20 mouse cellular contexts compared by ENCODE assay signal in genomic region chr14:102505696-102506321, GRCm38 (mm10).
DNase-seq lines count a peak whose midpoint lies in the region; ATAC-seq and TF ChIP-seq lines count a peak whose summit lies in the region.
"Had no signal": no experiment of that assay in that cellular context is flagged by ENCODE, and none has a peak within 500 bp of the region (broad histone marks: within the 10 kb centered on the region; RNA-seq: fewer than 3 reads in every experiment).

No protein-coding gene starts in this region.

- H3K27me3 ChIP-seq in lung, embryonic 14.5 days (ENCODE audit: insufficient read depth, low read length): no peaks in the 10 kb centered on the region
- H3K27me3 ChIP-seq in embryonic facial prominence, embryonic 15.5 days: no peaks in the 10 kb centered on the region
- H3K27me3 ChIP-seq in myocyte (ENCODE audit: control insufficient read depth, insufficient read depth, insufficient read length): no peaks in the 10 kb centered on the region

- H3K79me2 ChIP-seq in myocyte (ENCODE audit: control insufficient read depth, insufficient read depth): no peaks in the 10 kb centered on the region

- H3K36me3 ChIP-seq in lung, embryonic 14.5 days (ENCODE audit: insufficient read depth): no peaks in the 10 kb centered on the region
- no peaks in the 10 kb centered on the region for H3K36me3 ChIP-seq in embryonic facial prominence, embryonic 15.5 days
- H3K36me3 ChIP-seq in myocyte (ENCODE audit: control insufficient read depth, insufficient read depth): no peaks in the 10 kb centered on the region

- peak; percentile 10 for DNase-seq in heart, adult 8-10 months (ENCODE audit: low spot score)
- DNase-seq in heart, postnatal 36 days: no peak
- peak; percentile 58 for DNase-seq in lung, embryonic 14.5 days
- no peak for DNase-seq in lung, adult 18-20 months
- DNase-seq in urinary bladder, postnatal 10 days (ENCODE audit: low spot score): no peak
- DNase-seq in cerebellum, adult 11 months: no peak
- DNase-seq: adrenal gland, postnatal 10 days; cerebellum, postnatal 10 days; kidney, adult 11 months; layer of hippocampus, postnatal 36 days; liver, postnatal 0 days; lung, postnatal 4 days; retina, postnatal 1 day had no signal

- intact Hi-C loops in heart, postnatal 36 days (cut with DNase I): no loop called here

- WGBS in lung, embryonic 14.5 days: 64% methylated on average over 3 of the region's 3 CpGs
- 32% methylated on average over 3 of the region's 3 CpGs for WGBS in embryonic facial prominence, embryonic 15.5 days

- H3K4me3 ChIP-seq in lung, embryonic 14.5 days (ENCODE audit: low read depth, low read length): no peak overlapping the region
- H3K4me3 ChIP-seq in embryonic facial prominence, embryonic 15.5 days (replicated peaks): no peak overlapping the region
- H3K4me3 ChIP-seq in myocyte: no peak overlapping the region
- H3K4me3 ChIP-seq: erythroblast, embryonic 14.5 days; heart, adult 2 months had no signal

- TF ChIP-seq CTCF in lung, embryonic 14.5 days (IDR thresholded peaks at IDR 0.05; ENCODE audit: low read depth): no peak

- H3K4me1 ChIP-seq in lung, embryonic 14.5 days (ENCODE audit: insufficient read depth): no peaks in the 10 kb centered on the region
- no peaks in the 10 kb centered on the region for H3K4me1 ChIP-seq in embryonic facial prominence, embryonic 15.5 days

- no peak for TF ChIP-seq POLR2A in myocyte (IDR thresholded peaks at IDR 0.05; ENCODE audit: insufficient read length, low read depth)

- ATAC-seq in lung, embryonic 14.5 days (ENCODE audit: insufficient read depth): 0 out of 2 replicates have a peak, but pooled peaks have one; percentile 47
- ATAC-seq in embryonic facial prominence, embryonic 15.5 days (ENCODE audit: insufficient number of reproducible peaks, low FRiP score, low TSS enrichment, low read depth): peak; percentile 78
- ATAC-seq: forebrain, embryonic 14.5 days; liver, postnatal 0 days; midbrain, embryonic 16.5 days had no signal

- H3ac ChIP-seq in myocyte (ENCODE audit: control insufficient read depth, insufficient read length): no peak overlapping the region

- no peaks in the 10 kb centered on the region for H3K9me3 ChIP-seq in lung, embryonic 14.5 days (ENCODE audit: low read depth, low read length)
- H3K9me3 ChIP-seq in embryonic facial prominence, embryonic 15.5 days (replicated peaks): no peaks in the 10 kb centered on the region

- no peak overlapping the region for H3K9ac ChIP-seq in lung, embryonic 14.5 days
- no peak overlapping the region for H3K9ac ChIP-seq in embryonic facial prominence, embryonic 15.5 days
- H3K9ac ChIP-seq: liver, postnatal 0 days had no signal

- no peak overlapping the region for H3K4me2 ChIP-seq in lung, embryonic 14.5 days
- H3K4me2 ChIP-seq in embryonic facial prominence, embryonic 15.5 days (replicated peaks): no peak overlapping the region
- H3K4me2 ChIP-seq in myocyte (ENCODE audit: low read depth): no peak overlapping the region

- no peak overlapping the region for H3K27ac ChIP-seq in lung, embryonic 14.5 days (ENCODE audit: low read depth)
- H3K27ac ChIP-seq in embryonic facial prominence, embryonic 15.5 days (replicated peaks): peak overlapping the region; percentile 12; the same call in 1 of the 2 replicates
- H3K27ac ChIP-seq: heart, adult 2 months; stomach, postnatal 0 days had no signal

TF ChIP-seq in myocyte, 11 proteins besides CTCF, POLR2A, EP300 and RAD21:
- TF ChIP-seq SRF (IDR thresholded peaks at IDR 0.05; ENCODE audit: control insufficient read depth, insufficient read length, low read depth): no peak
- TF ChIP-seq USF1 (IDR thresholded peaks at IDR 0.05; ENCODE audit: low read depth): peak; percentile 0

Comparison
In these comparisons a context has a peak if more than half of its experiments do, and no peak if none do; other contexts are left out.
1. DNase-seq: peak in heart, adult 8-10 months (single experiment) and lung, embryonic 14.5 days (single experiment); none in heart, postnatal 36 days (0 of 2), lung, adult 18-20 months (0 of 2), urinary bladder, postnatal 10 days (single experiment) and cerebellum, adult 11 months (single experiment).